Mouse (Mus musculus) G1E (cell line): ENCODE results near the gene Col9a1.

Experiments used
- CTCF ChIP-seq: IDR thresholded peaks from 2 replicates; pipeline ENCODE4 v1.5.1; 2012; ENCODE audit warnings: low read depth, low read length, inconsistent platforms, mixed read lengths
- GATA1 ChIP-seq: IDR thresholded peaks from 2 replicates; pipeline ENCODE4 v1.6.1; 2012; ENCODE audit warnings: borderline replicate concordance, low read length, inconsistent platforms, mixed read lengths

- no peak for TF ChIP-seq CTCF
- no peak for TF ChIP-seq GATA1
Observed at GRCm38 (mm10) chr1:24143504-24143903, 33.9 kb upstream of the Col9a1 start.
